ENCODE assay signal across 20 mouse cellular contexts in the genomic region with DNA sequence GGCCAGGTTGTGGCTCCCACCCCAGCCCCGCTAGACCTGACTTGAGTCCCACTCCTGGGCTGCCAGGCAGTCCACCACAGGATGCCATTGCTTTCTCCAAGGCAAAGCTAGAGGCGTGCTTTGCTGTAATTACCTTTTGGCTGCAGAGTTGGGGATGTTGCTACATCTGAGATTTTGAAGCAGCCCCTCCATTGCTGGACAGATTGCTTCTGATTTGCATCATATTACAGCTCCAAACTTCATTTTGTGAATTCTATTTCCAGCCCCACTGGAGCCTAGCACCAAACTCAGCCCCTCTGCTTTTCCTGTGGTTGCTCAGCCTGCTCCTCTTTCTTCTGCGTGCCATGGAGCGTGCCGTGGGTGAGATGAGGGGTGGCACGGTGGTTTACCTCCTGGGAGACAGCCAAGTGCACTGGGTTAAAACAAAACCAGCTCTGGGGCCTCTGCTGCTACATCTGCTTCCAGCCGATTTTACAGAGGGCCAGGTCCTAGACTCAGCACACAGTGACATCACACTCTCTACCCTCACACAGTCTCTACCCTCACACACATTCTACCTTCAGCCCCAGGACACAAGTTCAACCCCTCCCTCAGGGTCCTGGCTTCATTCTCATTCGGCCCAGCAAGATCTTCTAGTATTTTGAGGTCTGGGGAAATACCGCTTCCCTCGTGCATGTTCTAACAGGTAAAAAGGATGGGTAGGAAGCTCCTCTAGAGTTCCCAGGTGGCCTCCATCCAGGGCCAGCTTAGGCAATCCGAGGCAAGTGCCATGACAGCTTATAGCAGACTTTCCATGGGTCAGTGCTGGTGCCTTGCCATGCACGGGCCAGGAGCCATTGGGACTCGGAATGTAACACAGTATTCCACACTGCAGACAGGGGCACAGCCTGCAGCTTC. TPM values are rescaled to one million over a fixed set of nuclear protein-coding genes. Genes with fewer than 3 reads are reported as not detected.
DNase-seq lines count a peak whose midpoint lies in the region; ATAC-seq and TF ChIP-seq lines count a peak whose summit lies in the region.
"Had no signal": no experiment of that assay in that cellular context is flagged by ENCODE, and none has a peak within 500 bp of the region (broad histone marks: within the 10 kb centered on the region; RNA-seq: fewer than 3 reads in every experiment).

No protein-coding gene starts in this region.

- no peak for TF ChIP-seq POLR2A in thymus, adult 2 months (IDR thresholded peaks at IDR 0.05; ENCODE audit: control insufficient read depth, extremely low read depth, insufficient read depth, low read length, poor library complexity)

- H3K4me2 ChIP-seq in midbrain, embryonic 11.5 days: no peak overlapping the region
- H3K4me2 ChIP-seq in midbrain, embryonic 15.5 days: no peak overlapping the region
- no peak overlapping the region for H3K4me2 ChIP-seq in kidney, postnatal 0 days (ENCODE audit: low read length)
- H3K4me2 ChIP-seq: heart, embryonic 15.5 days; hindbrain, embryonic 12.5 days; limb, embryonic 13.5 days; neural tube, embryonic 12.5 days; stomach, embryonic 15.5 days had no signal

- H3K36me3 ChIP-seq in midbrain, embryonic 11.5 days (ENCODE audit: control insufficient read depth, insufficient read depth, low read length): no peaks in the 10 kb centered on the region
- no peaks in the 10 kb centered on the region for H3K36me3 ChIP-seq in midbrain, embryonic 15.5 days (replicated peaks)
- H3K36me3 ChIP-seq in kidney, postnatal 0 days (ENCODE audit: insufficient read depth, low read length): no peaks in the 10 kb centered on the region
- H3K36me3 ChIP-seq in thymus, adult 2 months (ENCODE audit: control insufficient read depth, insufficient read depth, low read length): no peaks in the 10 kb centered on the region
- H3K36me3 ChIP-seq: G1E; heart, embryonic 15.5 days; hindbrain, embryonic 12.5 days; limb, embryonic 13.5 days; neural tube, embryonic 12.5 days; stomach, embryonic 15.5 days had no signal

- ATAC-seq in midbrain, embryonic 11.5 days (ENCODE audit: low FRiP score): no peak
- no peak for ATAC-seq in midbrain, embryonic 15.5 days (replicated peaks)
- ATAC-seq in kidney, postnatal 0 days (replicated peaks; ENCODE audit: low FRiP score, low read depth): no peak
- ATAC-seq: lung, postnatal 0 days; midbrain, embryonic 16.5 days had no signal

- H3K27me3 ChIP-seq in midbrain, embryonic 11.5 days (ENCODE audit: control insufficient read depth, insufficient read depth, low read length): no peaks in the 10 kb centered on the region
- H3K27me3 ChIP-seq in midbrain, embryonic 15.5 days (replicated peaks): no peaks in the 10 kb centered on the region
- H3K27me3 ChIP-seq in kidney, postnatal 0 days (ENCODE audit: insufficient read depth, low read length): no peaks in the 10 kb centered on the region
- H3K27me3 ChIP-seq in thymus, adult 2 months (ENCODE audit: control insufficient read depth, insufficient read depth, low read length): no peaks in the 10 kb centered on the region
- H3K27me3 ChIP-seq: heart, embryonic 15.5 days; hindbrain, embryonic 12.5 days; limb, embryonic 13.5 days; neural tube, embryonic 12.5 days; stomach, embryonic 15.5 days had no signal

- peak; percentile 60 for DNase-seq in midbrain, embryonic 11.5 days (ENCODE audit: low spot score, missing footprints)
- DNase-seq in gonadal fat pad, adult 2 months (ENCODE audit: low read depth): peak; percentile 86
- DNase-seq in kidney, postnatal 0 days (ENCODE audit: low spot score): no peak
- no peak for DNase-seq in thymus, adult 2 months
- no peak for DNase-seq in layer of hippocampus, adult 18-20 months (ENCODE audit: low spot score in 2 of 2)
- DNase-seq in right cerebral cortex, adult 2 months (ENCODE audit: low spot score in 2 of 2): no peak
- DNase-seq: cerebellum, postnatal 25 days; heart, adult 11 months; layer of hippocampus, adult 9-11 months; right cerebral cortex, postnatal 14 days had no signal

- TF ChIP-seq CTCF in kidney, postnatal 0 days (IDR thresholded peaks at IDR 0.05; ENCODE audit: low read depth): no peak
- TF ChIP-seq CTCF in thymus, adult 2 months (IDR thresholded peaks at IDR 0.05; ENCODE audit: borderline replicate concordance, control insufficient read depth, extremely low read depth, insufficient read depth, low read length, poor library complexity): no peak

- no peaks in the 10 kb centered on the region for H3K9me3 ChIP-seq in midbrain, embryonic 11.5 days (ENCODE audit: control insufficient read depth, low read length)
- no peaks in the 10 kb centered on the region for H3K9me3 ChIP-seq in midbrain, embryonic 15.5 days
- H3K9me3 ChIP-seq in kidney, postnatal 0 days (replicated peaks; ENCODE audit: low read length): no peaks in the 10 kb centered on the region
- H3K9me3 ChIP-seq: G1E; heart, embryonic 15.5 days; hindbrain, embryonic 12.5 days; limb, embryonic 13.5 days; neural tube, embryonic 12.5 days; stomach, embryonic 15.5 days had no signal

- WGBS in midbrain, embryonic 11.5 days: 72% methylated on average over 13 of the region's 13 CpGs
- WGBS in midbrain, embryonic 15.5 days: 70% methylated on average over 13 of the region's 13 CpGs
- 48% methylated on average over 13 of the region's 13 CpGs for WGBS in kidney, postnatal 0 days
- WGBS in thymus, adult 2 months: 29% methylated on average over 13 of the region's 13 CpGs

- H3K4me3 ChIP-seq in midbrain, embryonic 11.5 days (ENCODE audit: low read depth, low read length): no peak overlapping the region
- H3K4me3 ChIP-seq in midbrain, embryonic 15.5 days: no peak overlapping the region
- H3K4me3 ChIP-seq in kidney, postnatal 0 days (replicated peaks; ENCODE audit: low read depth, low read length): no peak overlapping the region
- H3K4me3 ChIP-seq in thymus, adult 2 months (ENCODE audit: control insufficient read depth, insufficient read depth, low read length): no peak overlapping the region
- H3K4me3 ChIP-seq: heart, embryonic 15.5 days; hindbrain, embryonic 12.5 days; limb, embryonic 13.5 days; neural tube, embryonic 12.5 days; stomach, embryonic 15.5 days had no signal

- peaks cover 3% of the 10 kb centered on the region; the same call in 1 of the 2 replicates for H3K4me1 ChIP-seq in midbrain, embryonic 11.5 days (ENCODE audit: control insufficient read depth, insufficient read depth, low read length)
- H3K4me1 ChIP-seq in midbrain, embryonic 15.5 days: peaks cover 15% of the 10 kb centered on the region
- H3K4me1 ChIP-seq in kidney, postnatal 0 days (replicated peaks; ENCODE audit: insufficient read depth, low read length): peaks cover 3% of the 10 kb centered on the region
- H3K4me1 ChIP-seq in thymus, adult 2 months (replicated peaks; ENCODE audit: control insufficient read depth, insufficient read depth, low read length): no peaks in the 10 kb centered on the region

- H3K9ac ChIP-seq in midbrain, embryonic 11.5 days (ENCODE audit: low read length): no peak overlapping the region
- no peak overlapping the region for H3K9ac ChIP-seq in midbrain, embryonic 15.5 days
- no peak overlapping the region for H3K9ac ChIP-seq in kidney, postnatal 0 days (ENCODE audit: low read depth, low read length)
- H3K9ac ChIP-seq: heart, embryonic 15.5 days; hindbrain, embryonic 12.5 days; limb, embryonic 13.5 days; liver, embryonic 14.5 days; neural tube, embryonic 12.5 days; stomach, embryonic 15.5 days had no signal

- no peak overlapping the region for H3K27ac ChIP-seq in midbrain, embryonic 11.5 days (ENCODE audit: low read depth, low read length)
- H3K27ac ChIP-seq in midbrain, embryonic 15.5 days: no peak overlapping the region
- H3K27ac ChIP-seq in kidney, postnatal 0 days: 0 out of 2 replicates have a peak overlapping the region, but pooled peaks have one; percentile 19
- no peak overlapping the region for H3K27ac ChIP-seq in thymus, adult 2 months (ENCODE audit: control insufficient read depth, insufficient read depth, low read length)
- H3K27ac ChIP-seq: heart, embryonic 15.5 days; hindbrain, embryonic 12.5 days; limb, embryonic 13.5 days; liver, embryonic 14.5 days; neural tube, embryonic 12.5 days; stomach, embryonic 15.5 days had no signal

RNA-seq across cellular contexts. Expression of a gene that starts 2.4 kb away (rescaled TPM):
- polyA plus RNA-seq in midbrain, embryonic 11.5 days (2014; fragmentation: Nextera tagmentation; extraction: Ambion mirVana): 1.3 and 1.7 TPM in 2 replicates
- polyA plus RNA-seq in midbrain, embryonic 15.5 days (2015; fragmentation: Nextera tagmentation; extraction: Ambion mirVana): 2.9 and 3.1 TPM in 2 replicates
- polyA plus RNA-seq in gonadal fat pad, adult 2 months (2012; rRNA removed): 0.68 and 1.6 TPM in 2 replicates
- polyA plus RNA-seq in kidney, postnatal 0 days (2015; fragmentation: Nextera tagmentation; extraction: Ambion mirVana): 0.51 and 0.66 TPM in 2 replicates
- polyA plus RNA-seq in thymus, adult 2 months (2012; rRNA removed): 0.71 and 1.5 TPM in 2 replicates
- total RNA-seq in layer of hippocampus, adult 18-20 months (2021): under 1 TPM; 0.35 to 0.46 TPM
- total RNA-seq: G1E had no signal
- polyA plus RNA-seq: G1E had no signal

Comparison
In these comparisons a context has a peak if more than half of its experiments do, and no peak if none do; other contexts are left out.
1. DNase-seq: peak in midbrain, embryonic 11.5 days (single experiment) and gonadal fat pad, adult 2 months (single experiment); none in kidney, postnatal 0 days (single experiment), thymus, adult 2 months (single experiment), layer of hippocampus, adult 18-20 months (0 of 2) and right cerebral cortex, adult 2 months (0 of 2).